14 mouse cellular contexts compared by ENCODE assay signal in the genomic region with DNA sequence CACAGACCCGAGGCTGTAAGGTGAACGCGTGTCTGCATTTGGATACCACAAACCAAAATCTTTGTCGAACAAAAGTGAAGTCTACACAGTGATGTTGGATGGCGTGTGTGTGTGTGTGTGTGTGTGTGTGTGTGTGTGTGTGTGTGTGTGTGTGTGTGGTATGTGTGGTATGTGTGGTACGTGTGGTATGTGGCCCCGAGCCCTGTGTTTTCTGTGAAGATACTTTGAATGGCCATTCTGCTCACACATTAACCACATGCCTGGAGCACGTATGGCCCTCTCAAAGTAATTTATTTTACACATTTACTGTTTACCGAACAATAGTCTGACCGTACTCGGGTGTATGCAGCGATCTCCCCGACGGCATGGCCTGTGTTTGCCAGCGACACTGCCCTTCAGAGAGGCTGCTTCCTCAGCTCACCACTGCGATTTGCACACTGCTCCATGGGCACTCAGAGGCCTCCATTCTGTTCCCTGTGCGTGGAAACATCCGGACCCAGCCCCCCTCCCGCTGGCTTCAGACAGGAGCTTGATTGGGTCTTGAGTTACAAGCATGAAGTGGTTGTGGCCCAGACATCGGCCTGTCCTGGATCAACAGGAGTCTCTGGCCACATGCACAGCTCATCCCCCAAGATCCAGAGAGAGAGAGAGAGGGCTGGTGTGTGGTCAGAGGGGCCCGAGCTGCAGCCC. TPM values are rescaled to one million over a fixed set of nuclear protein-coding genes. Genes with fewer than 3 reads are reported as not detected.
"Had no signal": no experiment of that assay in that cellular context is flagged by ENCODE, and none has a peak within 500 bp of the region (broad histone marks: within the 10 kb centered on the region; RNA-seq: fewer than 3 reads in every experiment).

No protein-coding gene starts in this region.

- H3K9ac ChIP-seq: limb, embryonic 15.5 days; liver, embryonic 13.5 days; midbrain, embryonic 15.5 days; neural tube, embryonic 12.5 days had no signal

- H3K27me3 ChIP-seq: limb, embryonic 15.5 days; liver, embryonic 13.5 days; megakaryocyte, embryonic 14.5 days; midbrain, embryonic 15.5 days; neural tube, embryonic 12.5 days had no signal

- H3K4me1 ChIP-seq: limb, embryonic 15.5 days; midbrain, embryonic 15.5 days; neural tube, embryonic 12.5 days had no signal

- H3K4me2 ChIP-seq: limb, embryonic 15.5 days; liver, embryonic 13.5 days; midbrain, embryonic 11.5 days; midbrain, embryonic 15.5 days; neural tube, embryonic 12.5 days had no signal

- ATAC-seq: midbrain, embryonic 15.5 days had no signal

- H3K27ac ChIP-seq: left cerebral cortex, adult 2 months; limb, embryonic 15.5 days; liver, embryonic 13.5 days; macrophage; midbrain, embryonic 15.5 days; neural tube, embryonic 12.5 days; stomach, postnatal 0 days had no signal

- H3K9me3 ChIP-seq: limb, embryonic 15.5 days; liver, embryonic 13.5 days; megakaryocyte, embryonic 14.5 days; midbrain, embryonic 15.5 days; neural tube, embryonic 12.5 days had no signal

- DNase-seq: kidney, postnatal 25 days; liver, embryonic 13.5 days; thymus, postnatal 4 days had no signal

- H3K4me3 ChIP-seq: left cerebral cortex, adult 2 months; limb, embryonic 15.5 days; liver, embryonic 13.5 days; megakaryocyte, embryonic 14.5 days; midbrain, embryonic 15.5 days; neural tube, embryonic 12.5 days had no signal

RNA-seq across cellular contexts. Expression of a gene that starts 16.7 kb away (rescaled TPM):
- total RNA-seq: layer of hippocampus, postnatal 25 days; left cerebral cortex, adult 2 months; left cerebral cortex, postnatal 14 days had no signal
- polyA plus RNA-seq: limb, embryonic 11.5 days; liver, embryonic 13.5 days; macrophage; midbrain, embryonic 11.5 days; midbrain, embryonic 15.5 days; neural tube, embryonic 12.5 days; stomach, postnatal 0 days had no signal
